Mouse (Mus musculus): ENCODE measurements around the gene Cfap46.

Gene Cfap46

DNA sequence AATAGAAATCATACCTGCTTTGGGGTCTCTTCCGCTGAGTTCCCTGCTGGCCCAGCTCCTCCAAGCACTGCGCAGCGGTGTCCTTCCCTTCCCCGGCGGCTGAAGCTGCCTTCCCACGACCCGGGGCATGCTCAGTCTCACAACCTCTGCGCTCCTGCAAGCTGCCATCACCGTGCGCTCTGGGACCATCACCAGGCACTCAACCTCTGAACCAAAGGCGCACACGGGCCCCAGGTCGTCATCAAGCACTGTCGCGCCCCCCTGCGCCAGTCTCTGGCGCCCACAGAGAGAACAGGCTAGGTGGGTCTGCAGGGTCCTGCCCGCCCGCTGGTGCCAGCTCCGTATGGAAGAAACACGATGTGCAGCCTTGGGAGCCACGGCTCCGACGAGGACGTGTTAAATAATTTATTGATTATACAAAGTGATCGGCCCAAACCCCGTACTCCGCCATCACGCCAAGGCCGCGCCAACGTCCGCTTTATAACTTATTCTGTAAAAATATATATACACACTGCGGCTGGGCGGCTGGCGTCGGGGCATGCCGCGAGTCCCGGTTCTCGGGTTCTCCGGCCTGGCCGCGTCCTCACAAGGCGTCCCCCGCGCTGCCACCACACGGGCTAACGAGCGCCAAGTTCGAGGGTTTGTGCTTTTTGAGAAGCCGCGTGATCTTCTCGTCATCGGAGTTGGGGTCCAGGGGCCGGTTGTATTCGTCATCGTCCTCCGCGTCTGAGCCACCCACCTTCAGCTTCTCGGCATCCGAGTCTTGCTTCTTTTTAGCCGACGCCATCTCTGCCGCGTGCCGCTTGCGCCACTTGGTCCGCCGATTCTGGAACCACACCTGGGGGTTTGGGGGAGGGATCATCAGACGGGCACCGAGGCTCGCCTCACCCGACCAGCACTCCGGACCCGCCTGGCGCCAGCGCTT lies 102.5 kb downstream of the Cfap46 start:
- no peak for DNase-seq (ENCODE audit: low spot score)

DNA sequence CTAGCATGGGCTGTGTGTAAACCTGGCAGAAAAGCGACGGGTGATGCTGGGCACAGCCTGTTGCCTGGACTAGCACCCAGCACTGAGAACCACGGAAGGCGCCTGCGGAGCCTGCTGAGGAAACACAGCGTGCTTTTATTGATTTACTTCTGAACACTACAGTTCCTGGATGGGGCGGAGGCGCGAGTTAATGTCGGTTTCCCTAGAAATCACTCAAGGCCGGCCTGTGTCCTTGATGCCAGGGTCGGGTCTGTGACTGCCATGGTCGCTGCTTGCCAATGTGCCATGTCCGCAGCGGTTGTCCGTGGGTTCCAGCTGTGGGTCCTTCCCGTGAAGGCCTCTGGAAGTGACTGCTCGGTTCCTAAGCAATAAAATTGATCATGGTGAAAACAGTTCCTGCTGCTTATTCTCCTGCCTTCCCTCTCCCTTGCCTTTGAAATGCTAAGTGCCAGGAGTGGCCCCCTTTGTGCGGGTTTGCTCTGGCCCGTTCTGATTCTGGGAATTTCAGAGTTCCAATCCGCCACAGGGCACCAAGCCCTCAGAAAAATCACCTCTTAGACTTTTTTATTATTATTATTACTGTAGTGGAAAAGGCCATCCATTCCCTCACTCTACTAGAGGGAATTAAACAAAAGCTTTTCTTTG lies 104.2 kb downstream of the Cfap46 start:
- no peak for DNase-seq (ENCODE audit: low spot score)

DNA sequence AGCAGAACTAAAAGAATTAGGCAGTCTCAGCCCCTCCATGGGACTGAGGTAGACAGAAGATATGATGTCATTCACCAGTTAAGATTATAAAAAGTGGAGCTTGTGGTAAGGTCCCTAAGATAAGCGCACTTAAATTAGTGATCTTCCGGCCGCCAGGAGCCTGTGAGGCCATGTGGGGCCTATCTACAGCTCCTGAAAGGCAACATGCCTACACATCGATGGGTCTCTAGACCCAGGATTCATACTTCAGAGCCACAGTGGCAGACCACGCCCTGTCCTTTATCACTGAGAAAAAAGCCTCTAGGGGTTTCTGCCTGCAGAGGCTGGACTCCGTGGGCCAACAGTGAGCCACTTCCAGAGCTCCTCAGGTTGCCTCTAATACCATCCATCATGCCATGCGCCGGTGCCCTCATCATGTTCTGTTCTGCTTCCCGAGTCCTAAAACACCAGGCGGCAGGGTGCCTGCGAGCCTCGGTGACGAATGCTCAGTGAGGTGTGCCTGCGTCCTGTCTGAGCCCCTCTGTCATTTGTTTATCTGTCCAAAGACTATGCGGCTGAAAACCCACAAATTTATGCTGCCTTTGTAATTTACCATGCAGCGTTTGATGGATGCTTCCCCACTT lies 107.4 kb downstream of the Cfap46 start:
- no peak for DNase-seq (ENCODE audit: low spot score)

DNA sequence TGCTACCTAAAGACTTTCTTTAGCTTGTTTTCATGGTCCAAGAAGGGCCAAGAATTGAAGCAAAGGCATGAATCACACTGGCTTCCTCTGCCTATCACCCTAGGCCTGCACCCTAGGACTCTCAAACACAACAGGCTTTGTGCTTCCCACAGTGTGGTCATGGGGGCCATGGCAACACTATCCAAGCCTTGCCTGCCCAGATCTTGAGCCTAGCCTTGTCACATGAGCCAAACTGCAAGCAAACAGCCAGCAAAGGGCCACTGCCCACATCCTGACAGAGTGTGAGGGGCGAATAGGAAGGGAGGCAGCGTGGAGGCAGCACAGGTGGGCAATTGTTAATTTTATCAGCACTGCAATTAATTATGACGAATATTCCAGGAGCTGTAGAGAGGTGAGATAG lies 111.0 kb downstream of the Cfap46 start:
- no peak for DNase-seq (ENCODE audit: low spot score)

DNA sequence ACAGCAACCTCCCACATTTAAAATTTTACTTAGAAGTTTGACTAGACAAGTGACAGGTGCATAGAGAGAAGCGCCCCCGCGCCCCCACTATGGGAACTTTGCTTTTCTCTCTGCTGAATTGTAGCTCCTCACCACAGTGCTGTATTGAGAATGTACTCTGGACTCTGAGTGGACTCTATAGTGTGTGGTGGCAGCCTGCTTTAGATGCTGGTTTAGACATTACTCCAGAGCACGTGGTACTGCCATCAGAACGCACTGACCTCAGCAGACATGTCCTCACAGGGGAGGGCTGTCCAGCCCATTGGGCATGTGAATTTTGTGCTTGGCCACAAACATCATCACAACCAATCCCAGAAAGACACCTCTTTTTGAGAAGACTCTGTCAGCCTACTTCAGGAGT lies 112.8 kb downstream of the Cfap46 start:
- DNase-seq (ENCODE audit: low spot score): no peak

DNA sequence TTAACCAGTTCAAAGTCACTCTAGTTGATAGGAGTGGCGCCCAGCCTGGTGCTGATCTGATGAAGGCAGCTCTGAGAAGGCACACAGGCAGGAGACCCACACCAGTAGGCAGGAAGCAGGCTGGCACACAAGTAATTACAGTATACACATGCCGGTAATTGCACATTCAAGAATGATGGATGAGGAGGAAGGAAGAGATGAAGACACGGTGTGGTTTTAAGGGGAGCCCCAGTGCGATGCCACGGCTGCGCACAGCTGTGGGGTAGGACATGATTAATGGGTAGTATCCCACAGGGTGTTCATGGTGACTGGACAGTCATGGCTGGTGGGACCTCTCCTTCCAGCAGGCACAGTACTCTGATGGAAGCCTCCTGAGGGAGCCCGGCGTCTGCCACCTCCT lies 117.1 kb downstream of the Cfap46 start:
- DNase-seq (ENCODE audit: low spot score): no peak

DNA sequence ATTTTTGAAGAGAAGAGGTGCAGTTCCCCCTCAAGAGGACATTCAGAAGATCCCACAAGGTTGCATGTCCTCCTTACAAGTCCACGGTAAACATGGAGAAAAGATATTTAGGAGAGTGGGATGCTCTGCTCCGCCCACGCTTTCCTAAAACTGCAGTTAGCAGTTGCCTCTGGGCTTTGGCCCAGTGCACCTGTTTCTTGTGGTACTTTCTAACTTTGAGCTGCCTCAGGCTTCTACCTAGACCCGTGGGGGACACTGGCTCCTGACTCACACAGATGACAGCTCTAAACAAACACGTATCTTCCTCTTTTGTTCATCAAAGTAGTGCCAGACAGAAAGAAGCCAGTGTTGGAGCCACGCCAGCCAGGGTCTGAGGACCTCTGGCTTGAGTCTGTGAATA lies 117.6 kb downstream of the Cfap46 start:
- DNase-seq (ENCODE audit: low spot score): no peak

DNA sequence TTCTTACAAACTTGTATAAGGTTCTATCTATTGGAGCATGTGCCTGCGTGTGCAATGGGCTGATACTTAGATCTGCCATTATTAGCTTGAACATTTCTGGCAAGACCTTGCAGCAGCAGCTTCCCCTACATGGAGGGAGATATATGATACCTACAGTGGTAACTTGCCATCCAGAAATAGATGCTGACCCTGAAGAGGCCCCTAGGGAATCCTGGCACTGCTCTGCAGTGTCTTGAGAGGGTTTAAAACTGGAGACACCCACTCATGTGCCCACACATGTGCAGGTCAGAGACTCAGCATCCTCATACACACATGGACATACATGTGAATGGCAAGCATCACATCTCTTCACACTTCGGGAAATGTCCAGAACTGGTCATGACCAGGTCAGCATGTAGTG lies 119.5 kb downstream of the Cfap46 start:
- DNase-seq (ENCODE audit: low spot score): no peak

DNA sequence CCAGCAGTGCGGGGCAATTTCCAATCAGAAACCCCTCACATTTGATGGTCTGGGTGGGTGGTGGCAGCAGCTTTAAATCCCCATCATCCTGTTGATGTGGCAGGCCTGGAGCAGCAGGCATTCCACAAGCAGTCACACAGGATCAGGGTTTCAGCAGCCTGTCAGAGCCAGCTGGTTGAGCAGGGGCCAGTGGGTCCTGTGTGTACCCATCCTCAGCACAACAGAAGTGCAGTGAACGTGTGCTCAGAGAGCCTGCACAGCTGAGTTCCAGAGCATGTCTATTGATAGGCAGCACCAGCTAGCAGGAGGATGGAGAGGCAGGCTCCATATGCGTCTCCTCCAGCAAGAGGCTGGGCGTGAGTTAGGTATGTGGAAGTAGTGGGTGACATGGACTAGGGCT lies 120.2 kb downstream of the Cfap46 start:
- DNase-seq (ENCODE audit: low spot score): no peak

DNA sequence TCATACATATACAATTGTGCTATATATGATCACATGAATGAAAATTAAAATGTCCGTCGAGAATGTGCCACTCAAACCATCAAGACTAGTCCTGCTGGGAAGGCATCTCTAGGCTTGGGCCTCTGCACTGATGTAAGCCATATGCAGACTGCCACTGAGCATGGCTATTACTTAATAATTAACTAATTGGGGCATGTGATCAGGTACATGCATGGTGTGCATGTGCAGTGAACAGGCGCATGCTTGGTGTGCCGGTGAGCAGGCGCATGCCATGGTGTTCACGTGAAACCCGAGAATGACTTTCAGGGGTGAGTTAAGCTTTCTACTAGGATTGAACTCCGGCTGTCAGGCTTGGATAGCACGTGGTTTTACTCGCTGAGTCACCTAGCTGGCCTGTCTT lies 124.0 kb downstream of the Cfap46 start:
- DNase-seq (ENCODE audit: low spot score): no peak

DNA sequence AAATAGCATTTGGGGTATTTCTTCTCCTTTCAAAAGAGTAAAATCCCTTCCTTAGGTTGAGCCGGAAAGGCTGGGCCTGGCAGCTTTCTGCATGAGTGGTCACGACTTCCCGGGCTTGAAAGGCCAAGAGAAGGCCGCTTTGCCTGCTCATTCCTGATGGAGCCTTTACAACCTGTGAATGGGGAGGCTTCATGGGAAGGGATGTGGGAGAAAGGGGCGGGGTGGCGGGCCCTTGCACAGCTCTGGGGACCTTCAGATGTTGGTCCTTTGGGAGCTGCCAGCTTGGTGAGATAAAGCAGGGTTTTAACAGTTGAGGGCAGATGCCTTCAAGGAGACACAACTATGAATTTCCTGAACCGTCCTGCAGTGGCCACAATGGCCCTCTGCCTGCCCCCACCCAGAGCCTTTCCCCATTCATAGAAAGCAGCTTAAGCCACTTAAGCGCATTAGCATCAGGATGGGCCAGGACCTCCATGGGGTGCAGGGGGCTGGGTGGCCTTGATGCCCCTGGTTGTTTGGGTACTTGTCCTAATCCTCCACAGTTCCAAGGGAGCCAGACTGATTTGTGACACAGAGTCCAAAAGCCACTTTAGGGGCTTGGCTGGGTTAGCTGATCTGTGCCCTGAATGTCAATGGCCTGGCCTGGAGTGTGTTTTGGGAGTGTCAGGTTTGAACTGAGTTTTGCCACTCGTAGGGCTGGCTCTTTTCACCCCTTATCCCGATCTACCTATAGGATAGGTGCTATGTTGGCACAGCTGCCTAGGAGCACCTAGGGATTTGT lies 126.7 kb downstream of the Cfap46 start:
- no peak for DNase-seq (ENCODE audit: low spot score)

DNA sequence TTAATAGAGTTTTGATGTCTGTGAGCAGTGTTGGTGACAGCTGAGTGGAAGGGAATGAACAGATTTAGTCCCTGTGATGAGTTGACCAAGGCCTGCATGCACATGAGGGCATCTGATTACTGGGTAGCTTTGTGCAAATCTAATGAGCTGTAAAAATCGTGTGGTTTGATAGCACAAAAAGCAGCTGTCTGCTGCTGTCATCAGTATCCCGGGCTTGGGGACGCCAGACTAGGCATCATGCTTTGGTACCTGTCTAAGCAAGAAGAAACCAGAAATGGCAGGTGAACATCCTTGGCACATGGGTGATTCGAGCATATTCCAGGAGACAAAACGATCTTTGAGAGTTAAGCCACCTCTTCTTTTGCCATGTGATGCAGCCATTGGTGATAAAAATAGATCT lies 127.3 kb downstream of the Cfap46 start:
- DNase-seq (ENCODE audit: low spot score): no peak

DNA sequence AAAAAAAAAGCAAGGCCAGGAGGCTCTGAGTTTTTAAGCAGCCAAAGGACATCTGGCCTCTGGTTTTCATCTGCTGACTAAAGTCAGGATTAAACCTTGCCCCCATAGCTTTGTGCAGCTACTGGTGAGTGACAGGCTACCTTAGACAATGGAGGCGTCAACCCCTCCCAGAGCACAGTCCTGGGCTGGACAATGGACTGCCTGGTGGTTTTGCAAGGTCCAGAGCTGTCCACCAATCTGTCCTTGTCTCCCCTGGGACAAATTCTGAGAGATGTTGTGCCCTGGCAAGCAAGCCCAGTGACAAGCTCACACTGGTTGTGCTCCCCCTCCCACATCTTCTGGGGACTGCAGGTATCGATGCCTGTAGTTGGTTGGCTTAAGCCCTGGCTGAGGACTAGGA lies 132.1 kb downstream of the Cfap46 start:
- no peak for DNase-seq (ENCODE audit: low spot score)

Data from adipocyte (in vitro differentiated cells).